Mouse (Mus musculus) layer of hippocampus, adult 6 months (tissue): ENCODE measurements around the gene Gm21680. TPM values are rescaled to one million over a fixed set of nuclear protein-coding genes. Genes with fewer than 3 reads are reported as not detected.

Experiments used
- long read RNA-seq, 2 experiments: library from polyadenylated mRNA; unstranded; transcript quantifications; one replicate each; pipeline ENCODE4 v2.0.0; 2019 to 2020
- polyA plus RNA-seq: library from polyadenylated mRNA; unstranded; fragments of <200 nt; fragmentation: Nextera tagmentation; gene quantifications from 2 replicates; pipeline ENCODE4 v1.2.3, GENCODE M21; 2021

Gm21680 gene
- polyA plus RNA-seq: 0.10 TPM in 1 of 2 replicates, not detected in the other
- long read RNA-seq, experiment 1: 0 reads
- long read RNA-seq, experiment 2: 0 reads

DNA sequence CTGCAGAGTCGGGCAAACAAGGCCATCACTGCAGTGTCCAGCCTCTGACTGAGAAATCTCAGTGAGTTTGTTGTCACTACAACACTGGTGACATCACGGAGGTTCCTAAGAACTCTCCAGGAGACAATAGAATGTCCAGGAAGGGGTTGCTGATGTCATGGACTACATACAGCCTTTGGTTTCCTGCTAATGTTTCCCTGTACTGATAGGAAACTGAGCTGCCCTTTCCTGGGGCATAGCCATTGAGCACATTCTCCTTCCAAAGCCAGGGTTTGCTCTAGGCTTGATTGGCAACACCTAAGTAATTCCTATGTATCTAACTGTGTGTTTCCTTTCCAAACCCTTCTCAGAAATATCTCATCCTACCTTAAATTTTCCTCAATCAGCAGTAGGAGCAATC lies at the start of gene Gm21680:
Gm21680 (minus strand) TSS at position 101 of the 400 bp plus-strand sequence.

GRCm38 (mm10) chr5:26004698-26005097 lies 32.2 kb upstream of the Gm21680 start, which contains the start of gene Gm1979:
Gene Gm1979, minus strand, starts transcription at chr5:26004798.

GRCm38 (mm10) chr5:25988550-25988949 lies 16.1 kb upstream of the Gm21680 start, which contains the start of gene Gm21698:
Gene Gm21698, minus strand, starts transcription at chr5:25988650.

DNA sequence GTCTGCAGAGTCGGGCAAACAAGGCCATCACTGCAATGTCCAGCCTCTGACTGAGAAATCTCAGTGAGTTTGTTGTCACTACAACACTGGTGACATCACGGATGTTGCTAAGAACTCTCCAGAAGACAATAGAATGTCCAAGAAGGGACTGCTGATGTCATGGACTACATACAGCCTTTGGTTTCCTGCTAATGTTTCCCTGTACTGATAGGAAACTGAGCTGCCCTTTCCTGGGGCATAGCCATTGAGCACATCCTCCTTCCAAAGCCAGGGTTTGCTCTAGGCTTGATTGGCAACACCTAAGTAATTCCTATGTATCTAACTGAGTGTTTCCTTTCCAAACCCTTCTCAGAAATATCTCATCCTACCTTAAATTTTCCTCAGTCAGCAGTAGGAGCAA lies 18.1 kb downstream of the Gm21680 start, which contains the start of gene Gm21671:
Gm21671 (minus strand) TSS at position 101 of the 400 bp plus-strand sequence.

GRCm38 (mm10) chr5:25942281-25942680 lies 30.2 kb downstream of the Gm21680 start, which contains the start of gene Gm21663:
Gene Gm21663, minus strand, starts transcription at chr5:25942381.

Other genes starting within 250 kb of the Gm21680 start
- 153 and 176 TPM in 2 replicates for gene Actr3b, start 212.7 kb downstream of the Gm21680 start, polyA plus RNA-seq
- gene Gm21663, start 30.3 kb downstream of the Gm21680 start, polyA plus RNA-seq: not detected in 2 replicates
- 0.06 and 0.14 TPM in 2 replicates for gene Gm21671, start 18.2 kb downstream of the Gm21680 start, polyA plus RNA-seq
- gene Gm21698, start 16.0 kb upstream of the Gm21680 start, polyA plus RNA-seq: 0.08 and 0.09 TPM in 2 replicates
- 0.09 TPM in 2 replicates for gene Gm1979, start 32.1 kb upstream of the Gm21680 start, polyA plus RNA-seq
- not detected in 2 replicates for gene Gm5862, start 50.3 kb upstream of the Gm21680 start, polyA plus RNA-seq
- 0.08 TPM in 1 of 2 replicates, not detected in the other for gene Speer4a, start 66.9 kb upstream of the Gm21680 start, polyA plus RNA-seq
- not detected in 2 replicates for gene Gm7347, start 85.9 kb upstream of the Gm21680 start, polyA plus RNA-seq
- 0.05 TPM in 1 of 2 replicates, not detected in the other for gene Gm10471, start 116.6 kb upstream of the Gm21680 start, polyA plus RNA-seq
- gene 5031410I06Rik, start 132.7 kb upstream of the Gm21680 start, polyA plus RNA-seq: not detected in 2 replicates
- not detected in 2 replicates for gene Gm10220, start 148.8 kb upstream of the Gm21680 start, polyA plus RNA-seq